Mouse (Mus musculus) kidney, adult 11 months (tissue): ENCODE measurements around the gene Trib3.
A peak's percentile ranks its signal among the peaks of the same experiment; 100 is the strongest.
"Not testable (repeated sequence)": the region's sequence is repeated elsewhere in the genome, so short reads cannot be mapped to it uniquely, and the experiment has no call there.

Experiments used
- DNase-seq: peaks from one replicate; pipeline ENCODE4 v3.0.0; 2022

The Trib3 gene

DNA sequence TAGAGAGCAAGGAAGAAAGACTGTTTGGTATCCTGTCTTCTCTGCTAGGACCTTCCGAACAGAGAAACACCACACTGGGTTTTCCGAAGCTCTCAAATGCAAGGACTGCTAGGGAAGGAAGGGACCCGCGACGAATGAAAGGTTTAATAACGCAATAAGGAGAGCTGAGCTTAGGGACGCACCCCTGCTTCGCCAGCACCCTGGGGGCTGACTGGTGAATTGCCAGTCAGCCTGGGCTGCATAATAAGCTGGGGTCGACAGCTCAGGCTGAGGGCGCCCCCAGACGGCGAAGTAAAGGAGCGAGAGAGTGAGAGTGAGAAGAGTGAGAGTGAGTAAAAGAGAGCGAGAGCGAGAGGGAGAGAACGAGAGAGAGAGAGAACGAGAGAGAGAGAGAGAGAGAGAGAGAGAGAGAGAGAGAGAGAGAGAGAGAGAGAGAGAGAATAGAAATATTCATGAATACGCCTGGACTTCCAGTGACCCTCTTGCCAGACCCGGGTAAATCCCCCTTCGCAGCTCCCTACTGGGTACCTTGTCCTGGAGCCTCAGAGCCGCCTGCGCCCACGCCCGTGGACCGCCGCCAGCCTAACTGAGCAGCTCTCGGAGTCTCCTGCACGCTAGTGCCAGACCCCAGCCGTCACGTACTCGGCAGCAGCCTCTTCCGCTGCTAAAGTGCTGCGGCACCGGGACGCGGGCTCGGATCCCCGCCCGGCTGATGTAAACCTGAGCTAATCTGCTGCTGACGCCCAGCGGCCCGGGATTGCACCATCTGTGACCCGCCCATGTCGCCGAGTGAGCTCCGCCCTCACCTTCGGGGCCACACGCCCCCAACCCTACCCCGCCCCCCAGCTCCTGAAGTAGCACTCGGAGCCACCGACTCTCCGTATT lies at the start of gene Trib3:
Gene Trib3 (minus strand): TSS at position 704 of the 885 bp plus-strand sequence.
- DNase-seq: peak; percentile 60

DNA sequence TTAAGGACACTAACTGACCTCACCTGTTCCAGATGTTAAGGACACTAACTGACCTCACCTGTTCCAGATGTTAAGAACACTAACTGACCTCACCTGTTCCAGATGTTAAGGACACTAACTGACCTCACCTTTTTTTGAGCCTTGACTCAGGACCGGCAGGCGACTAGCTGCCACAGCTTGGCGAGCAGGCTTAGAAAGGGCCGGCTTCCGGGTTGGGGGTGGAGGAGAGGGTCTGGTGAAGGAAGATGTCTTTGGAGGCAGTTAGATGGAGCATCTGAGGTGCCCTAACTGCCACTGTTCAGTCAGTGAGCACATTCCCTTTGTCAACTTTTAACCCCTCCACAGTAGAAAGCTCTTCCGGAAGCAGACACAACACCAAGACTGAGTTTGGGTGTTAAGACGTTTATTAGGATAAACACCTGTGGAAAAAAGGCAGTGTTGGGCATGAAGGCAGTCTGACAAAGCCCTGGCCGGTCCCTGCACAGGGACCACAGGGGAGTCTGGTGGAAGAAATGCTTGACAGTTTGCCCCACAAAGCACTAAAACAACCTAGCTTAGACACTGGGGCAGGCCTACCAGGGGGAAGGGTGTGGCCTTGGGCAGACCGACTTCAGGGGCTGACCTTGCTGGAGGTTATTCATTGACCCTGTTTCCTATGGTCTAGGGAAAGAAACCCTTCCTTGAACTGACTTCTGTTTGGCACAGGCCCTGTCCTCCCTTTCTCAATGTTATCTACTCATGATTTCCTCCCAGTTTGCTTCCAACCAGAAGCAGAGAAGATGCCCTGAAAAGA lies 49.6 kb upstream of the Trib3 start:
- no peak for DNase-seq

- DNase-seq: peak; percentile 58
Measured at GRCm38 (mm10) chr2:152392786-152393185, 49.0 kb upstream of the Trib3 start.

DNA sequence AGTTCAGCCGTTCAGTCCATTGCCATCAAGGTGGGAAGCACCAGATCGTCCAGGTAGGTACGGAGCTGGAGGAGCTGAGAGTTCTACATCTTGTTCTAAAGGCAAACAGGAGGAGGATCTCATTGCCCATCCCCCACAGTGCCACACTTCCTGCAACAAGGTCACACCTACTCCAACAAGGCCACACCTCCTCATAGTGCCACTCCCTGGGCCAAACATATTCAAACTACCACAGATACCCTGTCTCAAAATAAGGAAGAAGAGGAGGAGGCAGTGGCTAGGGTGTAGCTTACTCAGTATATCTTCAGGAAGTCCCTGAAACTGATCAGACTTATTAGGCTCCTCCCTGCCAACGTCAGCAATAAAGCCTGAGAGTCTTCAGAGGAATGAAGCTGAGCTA lies 40.4 kb upstream of the Trib3 start:
- no peak for DNase-seq

- DNase-seq: no peak
Measured at GRCm38 (mm10) chr2:152376345-152376741, 32.5 kb upstream of the Trib3 start, which contains the start of gene Nrsn2. Gene Nrsn2 (minus strand): TSS chr2:152376638.

GRCm38 (mm10) chr2:152375652-152376344 lies 32.0 kb upstream of the Trib3 start:
- no peak for DNase-seq

DNA sequence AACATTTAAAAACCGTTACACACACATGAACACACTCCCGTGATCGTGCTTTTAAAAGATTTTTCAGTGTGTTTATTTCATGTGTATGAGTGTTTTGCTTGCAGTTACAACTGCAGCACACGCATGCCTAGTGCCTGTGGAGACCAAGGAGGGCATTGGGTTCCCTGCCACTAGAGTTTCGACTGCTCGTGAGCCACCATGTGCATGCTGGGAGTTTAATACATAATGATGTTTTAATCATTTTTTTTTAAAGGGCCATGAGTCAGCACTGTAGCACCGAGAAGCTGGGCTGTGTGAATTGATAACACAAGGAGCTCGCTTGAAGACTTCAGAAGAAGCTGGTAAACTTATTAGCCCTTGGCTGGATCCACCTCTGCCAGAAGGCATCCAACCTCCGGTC lies 29.7 kb upstream of the Trib3 start:
- DNase-seq: no peak

GRCm38 (mm10) chr2:152372661-152373060 lies 28.8 kb upstream of the Trib3 start:
- DNase-seq: no peak

GRCm38 (mm10) chr2:152372104-152372503 lies 28.3 kb upstream of the Trib3 start:
- no peak for DNase-seq

GRCm38 (mm10) chr2:152368532-152369140 lies 24.8 kb upstream of the Trib3 start:
- DNase-seq: no peak

- no peak for DNase-seq
Measured at GRCm38 (mm10) chr2:152367917-152368316, 24.1 kb upstream of the Trib3 start.

GRCm38 (mm10) chr2:152363245-152364147 lies 19.7 kb upstream of the Trib3 start:
- DNase-seq: peak; percentile 94

- DNase-seq: no peak
Measured at GRCm38 (mm10) chr2:152361193-152361592, 17.4 kb upstream of the Trib3 start.

DNA sequence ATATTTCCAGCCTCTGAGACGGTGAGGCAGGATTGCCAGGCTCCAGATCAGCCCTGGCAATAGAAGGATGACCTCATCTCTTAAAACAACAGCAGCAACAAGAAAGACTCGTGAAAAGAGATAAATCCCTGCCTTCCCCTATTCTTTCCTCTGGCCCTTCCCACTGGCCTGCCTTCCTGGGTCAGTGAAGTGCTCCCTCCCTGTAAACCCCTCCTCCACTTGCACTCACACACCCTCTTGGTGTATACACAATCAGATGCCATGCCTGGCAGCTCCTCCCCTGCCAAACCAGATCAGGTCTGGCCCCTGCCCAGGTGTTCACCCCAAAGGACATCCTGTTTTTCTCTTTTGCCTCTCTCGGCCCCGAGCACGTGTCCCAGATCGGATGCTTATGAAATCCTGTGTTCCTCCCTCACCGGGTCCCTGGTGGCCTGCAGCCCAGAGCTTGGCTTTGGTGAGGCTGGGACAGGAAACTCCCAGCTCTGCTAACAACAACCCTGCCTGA lies 16.5 kb upstream of the Trib3 start:
- DNase-seq: peak; percentile 85

DNA sequence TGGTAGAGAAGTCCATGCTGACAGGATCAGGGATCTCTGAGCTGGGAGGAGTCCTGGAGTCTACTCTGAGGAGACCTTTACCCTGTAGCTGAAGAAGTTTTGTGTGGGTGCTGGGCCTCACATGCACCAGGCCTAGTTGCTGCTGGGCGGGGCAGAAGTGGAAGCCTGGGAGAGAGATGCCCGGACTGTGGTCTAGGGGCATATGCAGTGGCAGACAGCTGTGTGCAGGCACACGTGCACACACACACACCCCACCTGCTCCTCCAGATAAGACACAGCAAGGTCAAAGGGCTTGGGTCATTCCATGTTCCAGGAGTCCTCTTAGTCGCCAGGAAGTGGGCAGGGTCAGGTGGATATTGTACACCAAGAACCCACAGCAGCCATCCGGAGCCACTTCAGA lies 15.8 kb upstream of the Trib3 start:
- peak; percentile 50 for DNase-seq

GRCm38 (mm10) chr2:152358977-152359376 lies 15.1 kb upstream of the Trib3 start:
- DNase-seq: not testable (repeated sequence)

DNA sequence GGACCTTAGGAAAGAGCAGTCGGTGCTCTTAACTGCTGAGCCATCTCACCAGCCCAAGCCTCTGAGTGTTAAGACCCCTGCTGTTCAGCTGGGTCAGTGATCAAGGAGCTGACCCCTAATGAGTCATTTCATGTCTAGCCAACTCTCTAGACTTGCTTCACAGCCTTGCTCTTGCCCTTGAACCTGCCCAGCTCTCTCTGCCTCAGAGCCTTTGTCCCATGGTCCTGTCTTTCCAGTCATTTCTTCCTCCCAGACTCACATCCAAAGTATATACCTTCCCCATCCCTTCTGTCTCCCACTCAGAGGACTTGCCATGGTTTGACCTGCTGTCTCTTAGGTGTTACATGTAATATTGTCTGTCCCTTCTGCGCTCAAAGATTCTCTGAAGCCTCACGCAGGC lies 13.4 kb upstream of the Trib3 start:
- no peak for DNase-seq

DNA sequence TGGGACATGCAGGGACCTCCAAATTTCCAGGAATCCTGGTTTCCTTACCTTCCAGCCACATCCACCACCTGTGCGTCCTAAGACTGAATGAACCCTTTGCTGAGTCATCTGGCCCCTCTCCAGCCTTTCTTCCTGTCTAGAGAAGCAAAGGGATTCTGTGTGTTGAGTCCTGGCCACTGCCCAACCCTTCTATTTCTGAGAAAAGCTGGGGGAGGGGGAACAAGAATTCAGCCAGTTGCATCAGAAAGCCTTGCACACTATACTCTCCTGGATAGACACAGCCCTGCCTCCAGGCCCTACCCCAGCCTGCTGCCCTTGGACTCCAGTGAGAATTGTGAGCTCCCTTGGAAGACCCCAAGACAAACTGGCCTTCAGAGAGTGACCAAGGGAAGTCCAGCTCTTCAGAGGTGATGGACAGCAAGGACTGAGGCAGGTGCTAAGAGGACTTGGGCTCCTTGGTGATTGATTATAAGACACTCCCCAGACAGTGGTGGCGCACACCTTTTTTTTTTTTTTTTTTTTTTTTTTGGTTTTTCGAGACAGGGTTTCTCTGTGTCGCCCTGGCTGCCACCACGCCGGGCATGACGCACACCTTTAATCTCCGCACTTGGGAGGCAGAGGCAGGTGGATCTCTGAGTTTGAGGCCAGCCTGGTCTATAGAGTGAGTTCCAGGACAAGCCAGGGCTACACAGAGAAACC lies 6.2 kb upstream of the Trib3 start:
- peak; percentile 51 for DNase-seq

GRCm38 (mm10) chr2:152349205-152349604 lies 5.4 kb upstream of the Trib3 start:
- no peak for DNase-seq

DNA sequence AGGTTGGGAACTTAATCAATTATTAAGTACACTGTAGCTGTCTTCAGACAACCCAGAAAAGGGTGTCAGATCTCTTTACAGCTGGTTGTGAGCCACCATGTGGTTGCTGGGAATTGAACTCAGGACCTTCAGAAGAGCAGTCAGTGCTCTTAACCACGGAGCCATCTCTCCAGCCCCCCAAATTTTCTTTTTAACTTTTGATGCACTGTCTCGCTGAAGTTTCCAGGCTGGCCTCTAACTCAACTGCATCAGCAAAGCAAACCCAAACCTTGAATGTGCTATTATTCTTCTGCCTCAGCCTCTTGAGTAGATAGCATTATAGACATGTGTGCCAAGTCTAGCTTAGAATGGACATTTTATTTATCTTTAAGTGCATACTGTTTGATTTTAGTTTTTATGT lies 3.9 kb upstream of the Trib3 start:
- DNase-seq: no peak
